Mouse (Mus musculus): ENCODE data around the gene Psg19. TPM values are rescaled to one million over a fixed set of nuclear protein-coding genes. Genes with fewer than 3 reads are reported as not detected.

The Psg19 gene
- polyA plus RNA-seq, 1 experiment from 2014 or later, result not detected

Other genes starting within 250 kb of the Psg19 start
- gene Psg27, start 231.2 kb downstream of the Psg19 start, polyA plus RNA-seq (2015; fragmentation: Nextera tagmentation; extraction: Ambion mirVana), result not detected in 2 replicates
- not detected in 2 replicates for gene Psg23, start 182.0 kb downstream of the Psg19 start, polyA plus RNA-seq (2015; fragmentation: Nextera tagmentation; extraction: Ambion mirVana)
- not detected in 2 replicates for gene Psg21, start 141.8 kb downstream of the Psg19 start, polyA plus RNA-seq (2015; fragmentation: Nextera tagmentation; extraction: Ambion mirVana)
- not detected in 2 replicates for gene Psg20, start 112.3 kb downstream of the Psg19 start, polyA plus RNA-seq (2015; fragmentation: Nextera tagmentation; extraction: Ambion mirVana)
- not detected in 2 replicates for gene Psg22, start 80.4 kb downstream of the Psg19 start, polyA plus RNA-seq (2015; fragmentation: Nextera tagmentation; extraction: Ambion mirVana)
- not detected in 2 replicates for gene Psg17, start 23.1 kb upstream of the Psg19 start, polyA plus RNA-seq (2015; fragmentation: Nextera tagmentation; extraction: Ambion mirVana)
- 1.7 and 2.1 TPM in 2 replicates for gene Mill2, start 41.4 kb upstream of the Psg19 start, polyA plus RNA-seq (2015; fragmentation: Nextera tagmentation; extraction: Ambion mirVana)
- 6.4 and 6.7 TPM in 2 replicates for gene Pglyrp1, start 72.8 kb upstream of the Psg19 start, polyA plus RNA-seq (2015; fragmentation: Nextera tagmentation; extraction: Ambion mirVana)
- 32.1 and 34.4 TPM in 2 replicates for gene Ccdc61, start 111.9 kb upstream of the Psg19 start, polyA plus RNA-seq (2015; fragmentation: Nextera tagmentation; extraction: Ambion mirVana)
- 0.77 and 1.2 TPM in 2 replicates for gene Nova2, start 127.4 kb upstream of the Psg19 start, polyA plus RNA-seq (2015; fragmentation: Nextera tagmentation; extraction: Ambion mirVana)
- not detected in 2 replicates for gene Nanos2, start 188.9 kb upstream of the Psg19 start, polyA plus RNA-seq (2015; fragmentation: Nextera tagmentation; extraction: Ambion mirVana)
- gene Mypop, start 192.7 kb upstream of the Psg19 start, polyA plus RNA-seq (2015; fragmentation: Nextera tagmentation; extraction: Ambion mirVana), result 3.0 and 3.6 TPM in 2 replicates
- gene Irf2bp1, start 205.5 kb upstream of the Psg19 start, polyA plus RNA-seq (2015; fragmentation: Nextera tagmentation; extraction: Ambion mirVana), result 23.5 and 25.2 TPM in 2 replicates
- gene Foxa3, start 225.0 kb upstream of the Psg19 start, polyA plus RNA-seq (2015; fragmentation: Nextera tagmentation; extraction: Ambion mirVana), result 2.2 and 2.4 TPM in 2 replicates
- 34.3 and 34.6 TPM in 2 replicates for gene Sympk, start 225.9 kb upstream of the Psg19 start, polyA plus RNA-seq (2015; fragmentation: Nextera tagmentation; extraction: Ambion mirVana)

Measured in lung, embryonic 15.5 days (tissue).